9 mouse cellular contexts compared by ENCODE assay signal in the genomic region with DNA sequence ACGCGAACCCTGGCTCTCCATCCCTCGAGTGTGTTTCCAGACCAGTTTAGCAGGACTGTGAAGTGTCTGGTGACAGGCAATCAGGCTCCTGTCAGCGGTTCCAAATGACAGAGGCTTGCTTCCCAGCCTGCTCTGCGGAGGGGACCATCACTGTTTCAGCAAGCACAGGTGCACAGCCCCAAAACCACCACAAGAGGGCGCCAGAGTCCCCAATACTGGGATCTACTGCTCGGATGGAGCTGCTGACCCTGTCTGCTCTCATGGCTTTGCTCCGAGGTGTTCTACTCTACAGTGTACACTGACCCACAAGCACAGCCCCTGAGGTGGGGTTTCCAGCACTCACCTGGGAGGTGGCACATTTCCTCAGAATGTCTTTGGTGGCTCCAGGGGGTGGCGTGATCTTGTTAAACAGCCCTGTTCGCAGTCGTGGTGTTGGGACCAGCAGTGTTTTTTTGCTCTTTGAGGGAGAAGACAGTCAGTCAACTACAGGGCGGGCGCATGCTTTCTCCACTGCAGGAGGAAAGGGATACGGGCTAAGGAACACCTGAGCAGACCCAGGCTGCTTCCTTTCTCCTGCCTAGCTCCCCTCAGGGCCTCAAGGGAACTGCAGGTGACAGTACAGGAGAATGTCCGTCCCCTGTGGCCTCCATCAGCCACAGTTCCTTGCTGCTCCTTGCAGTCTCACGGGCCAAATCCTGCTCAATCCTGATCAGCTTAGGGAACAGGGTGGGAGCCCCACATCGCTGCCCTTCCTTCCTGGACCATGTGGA. TPM values are rescaled to one million over a fixed set of nuclear protein-coding genes. Genes with fewer than 3 reads are reported as not detected.
A peak's percentile ranks its signal among the peaks of the same experiment; 100 is the strongest.
DNase-seq lines count a peak whose midpoint lies in the region; ATAC-seq and TF ChIP-seq lines count a peak whose summit lies in the region.
"Had no signal": no experiment of that assay in that cellular context is flagged by ENCODE, and none has a peak within 500 bp of the region (broad histone marks: within the 10 kb centered on the region; RNA-seq: fewer than 3 reads in every experiment).

No protein-coding gene starts in this region.

- no peak overlapping the region for H3K9ac ChIP-seq in forebrain, embryonic 13.5 days
- no peak overlapping the region for H3K9ac ChIP-seq in heart, postnatal 0 days (replicated peaks; ENCODE audit: low read depth, low read length)

- peaks cover 64% of the 10 kb centered on the region for H3K36me3 ChIP-seq in forebrain, embryonic 13.5 days (ENCODE audit: poor library complexity, severe bottlenecking)
- H3K36me3 ChIP-seq in heart, postnatal 0 days (replicated peaks; ENCODE audit: control insufficient read depth, insufficient read depth, low read length): peaks cover 50% of the 10 kb centered on the region

- H3K27me3 ChIP-seq in forebrain, embryonic 13.5 days: no peaks in the 10 kb centered on the region
- no peaks in the 10 kb centered on the region for H3K27me3 ChIP-seq in heart, postnatal 0 days (ENCODE audit: control insufficient read depth, insufficient read depth, low read length)
- H3K27me3 ChIP-seq: megakaryocyte, embryonic 14.5 days had no signal

- TF ChIP-seq CTCF in heart, postnatal 0 days (IDR thresholded peaks at IDR 0.05; ENCODE audit: low read depth): peak; percentile 96

- no peak overlapping the region for H3K4me2 ChIP-seq in forebrain, embryonic 13.5 days
- no peak overlapping the region for H3K4me2 ChIP-seq in heart, postnatal 0 days (ENCODE audit: low read depth, low read length)

- peaks cover 13% of the 10 kb centered on the region for H3K4me1 ChIP-seq in forebrain, embryonic 13.5 days
- peaks cover 5% of the 10 kb centered on the region; the same call in 1 of the 2 replicates for H3K4me1 ChIP-seq in heart, postnatal 0 days (ENCODE audit: control insufficient read depth, insufficient read depth)

- no peak overlapping the region for H3K4me3 ChIP-seq in forebrain, embryonic 13.5 days
- no peak overlapping the region for H3K4me3 ChIP-seq in heart, postnatal 0 days (ENCODE audit: low read depth, low read length)
- H3K4me3 ChIP-seq: megakaryocyte, embryonic 14.5 days had no signal

- no peak overlapping the region for H3K27ac ChIP-seq in forebrain, embryonic 13.5 days
- H3K27ac ChIP-seq in heart, postnatal 0 days (ENCODE audit: low read depth): no peak overlapping the region

- DNase-seq in CD4-positive, CD25-positive, alpha-beta regulatory T cell, adult 2 months (ENCODE audit: low read depth, low spot score): peak; percentile 84
- peak; percentile 81 for DNase-seq in c-Kit-positive CD71-negative TER-119-negative erythroid progenitor cells, embryonic 14.5 days (ENCODE audit: low read depth)
- DNase-seq in heart, postnatal 0 days (ENCODE audit: low spot score): peak; percentile 83
- DNase-seq in layer of hippocampus, adult 8-10 months (ENCODE audit: low spot score in 2 of 2): peak; percentile 28 to 68
- peak; percentile 71 to 86 for DNase-seq in lung, postnatal 4 days
- peak; percentile 51 for DNase-seq in spleen, adult 12 weeks (ENCODE audit: low spot score)

- no peaks in the 10 kb centered on the region for H3K9me3 ChIP-seq in forebrain, embryonic 13.5 days (replicated peaks)
- H3K9me3 ChIP-seq in heart, postnatal 0 days (replicated peaks; ENCODE audit: control insufficient read depth, low read length): no peaks in the 10 kb centered on the region
- H3K9me3 ChIP-seq: megakaryocyte, embryonic 14.5 days had no signal

- TF ChIP-seq EP300 in heart, postnatal 0 days (IDR thresholded peaks at IDR 0.05; ENCODE audit: low read depth): no peak

- 54% methylated on average over 17 of the region's 17 CpGs for WGBS in forebrain, embryonic 13.5 days
- WGBS in heart, postnatal 0 days: 42% methylated on average over 17 of the region's 17 CpGs

- ATAC-seq in CD4-positive, CD25-positive, alpha-beta regulatory T cell, adult 4 months: no peak
- ATAC-seq in forebrain, embryonic 13.5 days: 0 out of 2 replicates have a peak, but pooled peaks have one; percentile 3
- ATAC-seq in heart, postnatal 0 days (ENCODE audit: insufficient read depth, low read depth): peak; percentile 79

RNA-seq across cellular contexts. Expression of a gene that starts 4.0 kb away (rescaled TPM):
- 10 to 100 TPM; 19.7 to 36.8 TPM for polyA plus RNA-seq in CD4-positive, CD25-positive, alpha-beta regulatory T cell, adult 4 months (2017; shearing (Covaris generic))
- 48.1 and 59.3 TPM in 2 replicates for polyA plus RNA-seq in forebrain, embryonic 13.5 days (2015; fragmentation: Nextera tagmentation; extraction: Ambion mirVana)
- total RNA-seq in heart, postnatal 0 days (2014; rRNA removed; ENCODE audit: low replicate concordance): 26.5 and 26.8 TPM in 2 replicates
- 22.7 and 24.3 TPM in 2 replicates for polyA plus RNA-seq in heart, postnatal 0 days (2015; fragmentation: Nextera tagmentation; extraction: Ambion mirVana)
- total RNA-seq in layer of hippocampus, adult 8-10 months (2022): 10 to 100 TPM; 41.1 to 45.8 (median 44.7) TPM

RNA-seq across cellular contexts. Expression of a gene that starts 11.7 kb away (rescaled TPM):
- polyA plus RNA-seq in CD4-positive, CD25-positive, alpha-beta regulatory T cell, adult 4 months (2017; shearing (Covaris generic)): not detected
- polyA plus RNA-seq in forebrain, embryonic 13.5 days (2015; fragmentation: Nextera tagmentation; extraction: Ambion mirVana): 0.79 and 0.90 TPM in 2 replicates
- total RNA-seq in heart, postnatal 0 days (2014; rRNA removed; ENCODE audit: low replicate concordance): 6.6 and 16.4 TPM in 2 replicates
- 2.5 and 3.3 TPM in 2 replicates for polyA plus RNA-seq in heart, postnatal 0 days (2015; fragmentation: Nextera tagmentation; extraction: Ambion mirVana)
- 1 to 10 TPM; 1.0 to 2.3 (median 1.3) TPM for total RNA-seq in layer of hippocampus, adult 8-10 months (2022)

RNA-seq across cellular contexts. Expression of a gene that starts 20.0 kb away (rescaled TPM):
- polyA plus RNA-seq in CD4-positive, CD25-positive, alpha-beta regulatory T cell, adult 4 months (2017; shearing (Covaris generic)): under 1 TPM in 1 of 2 experiments, not detected in 1; 0.22 TPM
- polyA plus RNA-seq in forebrain, embryonic 13.5 days (2015; fragmentation: Nextera tagmentation; extraction: Ambion mirVana): 0.28 and 0.50 TPM in 2 replicates
- total RNA-seq in heart, postnatal 0 days (2014; rRNA removed; ENCODE audit: low replicate concordance): 1.3 and 3.1 TPM in 2 replicates
- polyA plus RNA-seq in heart, postnatal 0 days (2015; fragmentation: Nextera tagmentation; extraction: Ambion mirVana): 0.23 and 0.32 TPM in 2 replicates
- 1 to 10 TPM in 1 of 4 experiments, under 1 TPM in 3; 0.52 to 1.1 (median 0.59) TPM for total RNA-seq in layer of hippocampus, adult 8-10 months (2022)

RNA-seq across cellular contexts. Expression of a gene that starts 23.5 kb away (rescaled TPM):
- polyA plus RNA-seq in CD4-positive, CD25-positive, alpha-beta regulatory T cell, adult 4 months (2017; shearing (Covaris generic)): not detected
- 0.12 TPM in 1 of 2 replicates, not detected in the other for polyA plus RNA-seq in forebrain, embryonic 13.5 days (2015; fragmentation: Nextera tagmentation; extraction: Ambion mirVana)
- 0.35 and 1.9 TPM in 2 replicates for total RNA-seq in heart, postnatal 0 days (2014; rRNA removed; ENCODE audit: low replicate concordance)
- 0.12 and 0.16 TPM in 2 replicates for polyA plus RNA-seq in heart, postnatal 0 days (2015; fragmentation: Nextera tagmentation; extraction: Ambion mirVana)
- total RNA-seq in layer of hippocampus, adult 8-10 months (2022): under 1 TPM in 3 of 4 experiments, not detected in 1; 0.16 to 0.18 (median 0.16) TPM
